Mouse (Mus musculus) ES-Bruce4 (cell line): ENCODE data around the gene Ccndbp1. TPM values are rescaled to one million over a fixed set of nuclear protein-coding genes. Genes with fewer than 3 reads are reported as not detected.
A peak's percentile ranks its signal among the peaks of the same experiment; 100 is the strongest.

ENCODE experiments used
- H3K27ac ChIP-seq: 2 replicates; pipeline ENCODE4 v1.5.1; 2012; ENCODE audit warnings: low read length, inconsistent platforms; ENCODE audit not compliant: insufficient read depth
- H3K27me3 ChIP-seq: 2 replicates; pipeline ENCODE4 v1.6.1; 2012; ENCODE audit warnings: mild to moderate bottlenecking, low read length, inconsistent platforms; ENCODE audit not compliant: control insufficient read depth, poor library complexity, insufficient read depth, severe bottlenecking
- H3K36me3 ChIP-seq: 2 replicates; pipeline ENCODE4 v1.6.1; 2012; ENCODE audit warnings: inconsistent platforms, mild to moderate bottlenecking, low read length, moderate library complexity; ENCODE audit not compliant: control insufficient read depth, poor library complexity, insufficient read depth, severe bottlenecking
- H3K4me1 ChIP-seq: one replicate; pipeline ENCODE4 v1.8.1; 2011; ENCODE audit warnings: low read length; ENCODE audit not compliant: control insufficient read depth, insufficient read depth
- H3K4me3 ChIP-seq: 2 replicates; pipeline ENCODE4 v1.5.1; 2011; ENCODE audit warnings: low read depth, mild to moderate bottlenecking, low read length
- H3K9ac ChIP-seq: 2 replicates; pipeline ENCODE4 v1.6.1; 2012; ENCODE audit warnings: low read depth, mild to moderate bottlenecking, inconsistent platforms; ENCODE audit not compliant: poor library complexity, severe bottlenecking
- H3K9me3 ChIP-seq: replicated peaks from 2 replicates; pipeline ENCODE4 v1.6.1; 2012; ENCODE audit warnings: mild to moderate bottlenecking, low read length, inconsistent platforms; ENCODE audit not compliant: control insufficient read depth, poor library complexity, insufficient read depth, severe bottlenecking
- CTCF ChIP-seq: IDR thresholded peaks from one replicate; pipeline ENCODE4 v1.8.1; 2011; ENCODE audit warnings: low read depth, low read length
- EP300 ChIP-seq: IDR thresholded peaks from 2 replicates; pipeline ENCODE4 v1.6.1; 2011; ENCODE audit warnings: low read depth, low read length; ENCODE audit not compliant: insufficient read depth
- POLR2A ChIP-seq: IDR thresholded peaks from one replicate; pipeline ENCODE4 v1.8.1; 2011; ENCODE audit warnings: low read length; ENCODE audit not compliant: insufficient read depth
- polyA plus RNA-seq: library from polyadenylated mRNA; stranded (reverse); fragments of >200 nt; gene quantifications from 2 replicates; pipeline ENCODE4 v1.2.4, GENCODE M21; 2011; ENCODE audit warnings: low read depth; ENCODE audit not compliant: missing spikeins, insufficient read depth, insufficient read length

The Ccndbp1 gene
- polyA plus RNA-seq, 1 experiment: 30.9 TPM

GRCm38 (mm10) chr2:120976990-120977925, 30.9 kb upstream of the Ccndbp1 start, which contains the start of gene Tmem62:
Gene Tmem62 (plus strand): TSS chr2:120977017.
- no peak for TF ChIP-seq POLR2A
- TF ChIP-seq CTCF: no peak
- no peak for TF ChIP-seq EP300
- H3K4me1 ChIP-seq: no peaks in the 10 kb centered on the region
- H3K9me3 ChIP-seq: no peaks in the 10 kb centered on the region
- H3K9ac ChIP-seq: peak within 1 kb of the TSS; percentile 77
- no peaks in the 10 kb centered on the region for H3K27me3 ChIP-seq
- no peaks in the 10 kb centered on the region for H3K36me3 ChIP-seq
- peak within 1 kb of the TSS; percentile 87 for H3K4me3 ChIP-seq
- H3K27ac ChIP-seq: no peak within 1 kb of the TSS

- H3K27me3 ChIP-seq: no peaks in the 10 kb centered on the region
- H3K9ac ChIP-seq: no peak overlapping the region
- no peaks in the 10 kb centered on the region for H3K9me3 ChIP-seq
- TF ChIP-seq CTCF (no peak), POLR2A (no peak), EP300 (no peak)
- no peaks in the 10 kb centered on the region for H3K36me3 ChIP-seq
- peak overlapping the region; percentile 87 for H3K4me3 ChIP-seq
- no peaks in the 10 kb centered on the region for H3K4me1 ChIP-seq
- H3K27ac ChIP-seq: no peak overlapping the region
Measured at GRCm38 (mm10) chr2:120977926-120978692, 30.1 kb upstream of the Ccndbp1 start.

GRCm38 (mm10) chr2:120978693-120979037, 29.5 kb upstream of the Ccndbp1 start:
- Histone ChIP-seq H3K36me3 (no peaks in the 10 kb centered on the region), H3K4me3 (no peak overlapping the region), H3K27ac (no peak overlapping the region), H3K9me3 (no peaks in the 10 kb centered on the region), H3K9ac (no peak overlapping the region), H3K4me1 (no peaks in the 10 kb centered on the region), H3K27me3 (no peaks in the 10 kb centered on the region)
- no peak for TF ChIP-seq EP300
- no peak for TF ChIP-seq POLR2A
- no peak for TF ChIP-seq CTCF

- TF ChIP-seq EP300 (no peak), CTCF (no peak)
- no peaks in the 10 kb centered on the region for H3K4me1 ChIP-seq
- no peaks in the 10 kb centered on the region for H3K9me3 ChIP-seq
Measured at GRCm38 (mm10) chr2:120979819-120980218, 28.4 kb upstream of the Ccndbp1 start.

GRCm38 (mm10) chr2:120980861-120981260, 27.3 kb upstream of the Ccndbp1 start:
- peak overlapping the region; percentile 36; the same call in 1 of the 2 replicates for H3K27ac ChIP-seq
- H3K4me1 ChIP-seq: no peaks in the 10 kb centered on the region
- no peak overlapping the region for H3K4me3 ChIP-seq
- no peaks in the 10 kb centered on the region for H3K9me3 ChIP-seq
- TF ChIP-seq CTCF: no peak
- TF ChIP-seq EP300: no peak
- TF ChIP-seq POLR2A: no peak
- no peak overlapping the region for H3K9ac ChIP-seq
- H3K36me3 ChIP-seq: no peaks in the 10 kb centered on the region
- no peaks in the 10 kb centered on the region for H3K27me3 ChIP-seq

More at GRCm38 (mm10) chr2:120979819-120980218, 28.4 kb upstream of the Ccndbp1 start:
- Histone ChIP-seq H3K27me3 (no peaks in the 10 kb centered on the region), H3K9ac (no peak overlapping the region), H3K4me3 (no peak overlapping the region), H3K27ac (no peak overlapping the region), H3K36me3 (no peaks in the 10 kb centered on the region)

GRCm38 (mm10) chr2:120983611-120984010, 24.6 kb upstream of the Ccndbp1 start:
- TF ChIP-seq EP300 (no peak), POLR2A (no peak), CTCF (no peak)
- Histone ChIP-seq H3K9me3 (no peaks in the 10 kb centered on the region), H3K27me3 (no peaks in the 10 kb centered on the region), H3K9ac (no peak overlapping the region), H3K4me1 (no peaks in the 10 kb centered on the region), H3K27ac (no peak overlapping the region), H3K4me3 (no peak overlapping the region), H3K36me3 (no peaks in the 10 kb centered on the region)
